Mouse (Mus musculus): ENCODE data around the gene Ttn.

Gene Ttn

DNA sequence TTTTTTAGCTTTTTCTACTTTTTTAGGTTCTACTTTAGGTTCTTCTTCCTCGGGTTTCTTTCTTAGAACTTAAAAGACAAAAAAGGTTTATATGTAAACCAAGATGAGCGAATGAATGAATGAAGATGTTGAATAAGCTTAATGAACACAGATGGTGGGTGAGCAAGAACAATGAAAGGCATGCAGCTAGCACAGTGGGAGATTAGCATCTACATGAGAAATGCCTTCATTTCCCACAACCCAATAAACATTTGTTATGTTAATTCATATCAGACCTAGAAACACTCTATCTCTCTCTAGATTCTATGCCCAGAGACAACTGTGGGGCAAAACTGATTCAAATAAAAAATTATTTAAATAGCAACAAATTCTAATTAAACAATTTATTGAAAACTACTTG, 164.6 kb downstream of the Ttn start:
- DNase-seq: no peak

DNA sequence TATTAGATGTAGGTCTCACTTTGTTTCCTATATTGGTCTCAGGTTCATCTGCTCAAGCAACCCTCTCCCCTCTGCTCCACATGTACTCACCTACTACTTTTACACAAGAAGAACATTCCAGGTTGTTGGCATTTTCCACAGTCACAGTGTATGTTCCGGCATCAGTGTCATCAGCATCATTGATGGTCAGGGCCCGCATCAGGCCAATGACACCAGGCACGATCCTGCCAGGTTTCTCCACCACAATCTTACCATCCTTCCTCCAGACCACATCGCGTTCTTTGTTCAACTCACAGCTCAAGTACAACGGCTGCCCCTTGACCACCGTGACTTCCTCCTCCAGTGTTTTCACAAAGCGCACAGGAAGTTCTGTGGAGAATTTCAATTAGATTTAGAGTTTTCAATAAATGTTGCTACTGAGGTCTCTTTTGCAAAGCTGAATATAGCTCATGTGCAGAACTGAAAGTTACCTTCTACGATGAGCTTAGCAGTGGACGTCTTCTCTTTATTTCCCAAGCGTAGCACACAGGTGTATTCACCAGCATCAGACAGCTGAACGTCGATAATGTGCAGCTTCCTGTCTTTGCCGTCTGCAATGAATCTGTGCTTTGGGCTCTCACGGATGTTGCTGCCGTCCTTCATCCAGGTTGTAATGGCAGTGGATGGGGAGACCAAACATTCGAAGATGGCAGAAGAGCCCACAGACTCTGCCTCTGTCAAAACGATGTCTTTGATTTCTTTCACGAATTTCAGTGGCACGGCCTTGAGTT, 168.1 kb downstream of the Ttn start:
- DNase-seq: no peak

DNA sequence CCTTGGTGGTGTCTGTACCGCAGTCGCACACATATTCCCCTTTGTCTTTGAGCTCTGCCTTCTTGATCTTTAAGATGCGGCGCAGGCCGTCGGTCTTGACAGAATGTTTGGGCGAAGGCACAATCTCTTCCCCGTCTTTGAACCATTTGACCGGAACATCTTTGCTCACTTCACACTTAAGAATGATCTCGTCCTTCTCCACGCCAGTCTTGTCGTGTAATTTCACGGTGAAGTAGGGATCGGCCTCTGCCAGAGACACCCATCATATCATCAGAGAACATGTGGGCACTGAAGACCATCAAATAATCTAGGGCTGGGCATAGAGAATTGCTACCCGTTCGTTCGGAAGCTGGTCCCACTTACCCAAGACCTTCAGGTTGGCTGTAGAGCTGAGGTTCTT, 171.2 kb downstream of the Ttn start:
- DNase-seq: no peak

DNA sequence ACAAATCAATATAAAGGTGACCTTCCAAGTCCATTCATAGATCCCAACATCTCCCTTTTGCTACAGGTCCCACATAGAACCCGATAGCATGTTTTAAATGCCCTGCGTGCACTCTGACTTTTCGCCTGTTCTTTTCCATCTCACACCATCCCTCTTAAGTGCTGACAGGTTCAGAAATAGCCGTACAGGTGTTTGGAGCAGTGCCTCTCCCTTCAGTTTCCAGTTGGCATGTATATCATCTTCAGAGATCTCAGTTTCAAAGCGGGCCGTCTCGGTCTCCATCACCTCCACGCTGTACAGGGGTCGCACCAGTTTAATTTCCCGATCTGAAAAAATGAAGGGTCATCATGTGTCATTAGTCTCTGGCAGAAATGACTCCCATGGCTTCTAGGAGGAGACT, 174.0 kb downstream of the Ttn start:
- no peak for DNase-seq

DNA sequence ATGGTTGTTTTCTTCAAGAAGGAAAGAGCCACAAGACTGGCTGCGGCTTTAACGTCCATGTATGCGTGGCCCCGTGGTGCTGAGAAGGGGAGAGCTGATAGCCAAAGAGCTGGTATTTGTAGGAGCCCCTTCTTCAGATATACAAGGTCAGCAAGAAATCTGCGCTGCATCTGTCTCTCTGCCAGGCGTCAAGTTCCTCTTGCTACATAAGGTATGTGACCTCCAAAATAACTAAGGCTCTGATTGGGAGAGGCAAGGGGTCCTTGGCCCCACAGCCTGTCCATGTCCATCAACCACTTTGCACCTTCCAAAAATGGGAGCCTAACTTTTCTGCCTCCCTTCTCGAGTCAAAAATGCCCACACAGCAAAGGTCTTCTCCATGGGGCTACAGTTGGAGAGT, 175.1 kb downstream of the Ttn start:
- no peak for DNase-seq

DNA sequence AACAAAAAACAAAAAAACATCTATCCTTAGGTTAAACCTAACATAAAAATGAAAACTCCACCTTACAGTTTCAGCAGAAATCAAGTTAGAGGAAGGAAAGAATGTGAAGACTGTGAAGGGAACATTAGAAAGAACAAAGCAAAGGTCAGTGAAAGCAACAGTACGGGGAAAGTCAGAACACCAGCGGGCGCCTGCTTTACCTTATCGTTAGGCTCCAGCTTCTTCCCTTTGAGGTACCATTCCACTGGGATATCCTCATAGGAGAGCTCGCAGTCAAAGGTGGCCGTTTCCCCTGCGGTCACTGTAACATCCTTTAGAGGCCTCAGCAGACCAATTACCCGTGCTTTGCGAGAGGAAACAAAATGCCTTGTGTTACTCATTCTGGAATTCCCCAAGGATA, 175.5 kb downstream of the Ttn start:
- DNase-seq: no peak

DNA sequence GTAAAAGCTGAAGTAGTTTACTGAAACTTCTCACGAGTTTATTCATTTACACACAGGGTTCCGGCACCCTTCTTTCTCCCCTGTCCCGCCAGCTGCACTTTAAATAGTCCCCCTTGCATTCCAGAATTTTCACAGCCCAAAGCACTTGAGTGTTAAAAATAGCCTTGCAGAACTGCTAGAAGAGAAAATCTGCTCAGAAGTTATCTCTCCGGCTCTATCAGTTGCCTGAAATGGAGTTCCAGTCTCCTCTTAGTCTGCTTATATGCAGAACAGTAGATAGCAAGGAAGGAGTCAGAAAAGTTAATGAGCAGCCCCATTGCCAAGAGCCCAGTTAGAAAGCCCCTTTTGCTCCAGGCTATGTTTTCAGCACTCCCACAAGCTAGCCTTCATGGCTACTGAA, 176.0 kb downstream of the Ttn start:
- no peak for DNase-seq

DNA sequence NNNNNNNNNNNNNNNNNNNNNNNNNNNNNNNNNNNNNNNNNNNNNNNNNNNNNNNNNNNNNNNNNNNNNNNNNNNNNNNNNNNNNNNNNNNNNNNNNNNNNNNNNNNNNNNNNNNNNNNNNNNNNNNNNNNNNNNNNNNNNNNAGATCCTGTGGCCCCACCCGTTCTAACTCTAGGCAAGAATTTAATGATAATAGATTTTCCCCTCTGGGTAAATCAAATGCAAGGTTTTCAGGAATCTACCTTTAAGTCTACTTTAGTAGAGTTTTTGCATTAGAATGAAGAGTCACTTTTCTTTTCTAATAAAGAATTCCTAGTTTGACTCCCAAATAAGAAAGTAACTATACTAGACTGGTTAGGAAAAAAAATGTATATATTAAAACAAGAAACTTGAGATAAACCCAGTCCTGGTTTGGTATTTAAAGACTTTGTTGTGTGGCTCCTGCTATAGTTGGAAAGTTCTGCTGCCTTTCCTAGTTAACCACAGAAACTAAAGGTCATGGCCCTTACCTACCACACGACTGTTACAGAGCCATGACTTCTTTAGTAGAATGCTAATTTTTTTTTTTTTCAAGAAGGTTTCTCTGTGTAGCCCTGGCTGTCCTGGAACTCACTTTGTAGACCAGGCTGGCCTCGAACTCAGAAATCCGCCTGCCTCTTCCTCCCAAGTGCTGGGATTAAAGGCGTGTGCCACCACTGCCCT, 177.0 kb downstream of the Ttn start:
- DNase-seq: no peak

DNA sequence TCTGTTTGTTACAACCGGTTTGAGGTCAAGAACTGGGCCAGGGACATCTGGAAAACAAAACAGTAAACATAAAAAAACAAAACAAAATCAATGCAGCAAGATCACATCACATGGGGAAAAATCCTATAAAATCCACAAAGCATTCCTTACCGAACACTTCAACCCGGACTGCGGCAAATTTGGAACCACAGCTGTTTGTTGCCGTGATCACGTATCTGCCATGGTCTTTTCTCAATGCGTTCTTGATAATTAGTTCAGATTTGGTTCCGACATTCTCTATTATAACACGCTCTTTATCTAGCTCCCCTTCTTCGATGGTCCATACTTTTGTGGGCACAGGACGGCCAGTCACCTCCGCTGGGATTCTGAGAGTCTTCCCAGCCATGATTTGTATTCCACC, 198.2 kb downstream of the Ttn start:
- DNase-seq: no peak

DNA sequence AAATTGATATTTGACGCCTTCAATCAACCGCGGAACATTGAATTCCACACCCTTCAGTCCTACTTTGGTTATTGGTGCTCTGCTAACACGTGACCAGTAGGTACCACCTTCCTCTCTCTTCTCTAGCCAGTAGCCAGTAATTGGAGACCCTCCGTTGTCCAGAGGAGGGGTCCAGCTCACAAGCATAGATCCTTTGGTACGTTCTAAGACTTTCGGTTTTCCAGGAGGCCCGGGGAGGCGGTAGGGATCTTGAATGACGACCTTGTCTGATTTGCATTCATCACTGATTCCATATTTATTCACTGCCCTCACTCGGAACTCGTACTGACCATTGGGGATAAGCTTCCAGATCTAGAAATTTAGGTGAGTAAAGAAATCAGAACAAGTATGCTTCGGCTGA, 201.6 kb downstream of the Ttn start:
- DNase-seq: no peak

DNA sequence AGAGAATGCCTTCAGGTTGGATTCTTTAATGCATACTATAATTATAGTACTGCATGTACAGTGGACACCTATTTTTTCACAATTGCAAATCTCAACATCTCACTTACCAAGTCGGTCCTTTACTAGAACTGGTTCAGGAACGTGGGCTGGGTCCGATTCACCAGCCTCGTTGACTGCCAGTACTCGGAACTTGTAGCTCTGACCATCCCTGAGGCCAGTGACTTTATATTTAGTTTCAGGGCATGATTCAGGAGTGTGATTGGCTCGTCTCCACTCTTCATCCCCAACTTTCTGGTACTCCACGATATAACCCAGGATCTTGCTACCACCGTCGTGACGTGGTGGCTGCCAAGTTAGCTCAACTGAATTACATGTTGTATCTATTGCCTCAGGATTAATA, 212.5 kb downstream of the Ttn start:
- DNase-seq: no peak

DNA sequence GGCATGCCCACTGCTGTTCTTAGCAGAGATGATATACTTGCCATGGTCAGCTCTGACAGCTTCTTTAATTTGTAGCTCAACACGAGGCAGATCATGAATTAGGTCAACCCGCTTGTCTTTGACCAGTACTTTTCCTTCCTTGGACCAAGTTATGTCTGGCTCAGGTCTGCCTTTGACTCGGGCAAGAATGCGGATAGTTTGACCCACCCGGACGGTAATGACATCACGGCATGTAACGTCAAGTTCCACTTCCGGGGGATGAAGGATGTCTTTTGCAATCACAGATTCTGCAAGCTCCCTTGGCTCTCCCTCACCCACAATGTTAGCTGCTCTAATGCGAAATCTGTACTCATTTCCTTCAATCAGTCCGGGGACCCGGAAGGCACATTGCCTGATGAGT, 215.1 kb downstream of the Ttn start:
- DNase-seq: no peak

DNA sequence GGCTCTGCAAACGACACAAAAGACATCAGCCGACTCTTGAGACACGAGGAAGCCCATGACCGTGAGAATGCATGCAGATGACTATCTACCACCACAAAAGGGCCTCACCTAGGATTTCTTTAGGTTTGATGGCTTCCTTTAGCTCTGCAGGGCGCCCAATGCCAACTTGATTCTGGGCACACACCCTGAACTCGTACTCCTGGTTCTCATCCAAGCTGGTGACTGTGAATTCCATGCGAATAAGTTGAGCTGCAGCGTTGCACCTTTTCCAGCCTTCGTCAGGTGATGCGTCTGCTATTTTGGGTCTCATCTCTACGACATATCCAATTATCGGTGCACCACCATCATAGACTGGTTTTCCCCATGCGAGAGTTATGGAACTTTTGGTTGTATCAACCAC, 217.8 kb downstream of the Ttn start:
- DNase-seq: no peak

DNA sequence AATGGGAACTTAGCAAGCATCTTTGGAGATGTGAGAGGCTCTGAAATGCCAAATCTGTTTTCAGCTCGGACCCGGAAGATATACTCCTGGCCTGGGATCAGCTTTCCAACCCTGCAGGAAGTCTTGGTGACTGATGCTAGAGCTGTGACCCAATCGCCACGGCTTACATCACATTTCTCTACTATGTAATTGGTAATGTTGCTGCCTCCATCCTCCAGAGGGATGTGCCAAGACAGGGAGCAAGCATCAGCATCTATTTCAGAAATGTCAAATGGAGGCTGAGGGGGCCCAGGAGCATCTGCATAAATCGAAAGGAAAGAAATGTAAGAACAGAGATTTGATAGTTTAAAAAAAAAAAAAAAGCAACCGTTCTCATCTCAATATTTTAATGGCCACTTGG, 220.2 kb downstream of the Ttn start:
- DNase-seq: no peak

DNA sequence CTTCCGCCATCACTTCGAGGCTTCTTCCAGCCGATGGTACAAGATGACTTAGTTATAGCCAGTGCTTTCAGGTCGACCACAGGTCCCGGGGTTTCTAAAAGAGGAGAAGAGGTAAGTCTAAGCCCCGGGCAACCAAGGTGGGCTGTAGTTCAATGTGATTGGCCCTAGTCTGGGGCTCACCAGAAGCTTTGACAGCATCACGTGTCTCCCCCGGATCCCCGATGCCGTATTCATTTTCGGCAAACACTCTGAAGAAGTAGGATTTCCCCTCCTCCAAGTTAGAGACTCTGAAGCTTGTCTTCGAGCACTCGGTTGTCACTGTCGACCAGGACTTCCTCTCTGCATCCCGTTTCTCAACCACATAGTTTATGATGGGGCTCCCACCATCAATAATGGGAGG, 225.9 kb downstream of the Ttn start:
- DNase-seq: no peak

DNA sequence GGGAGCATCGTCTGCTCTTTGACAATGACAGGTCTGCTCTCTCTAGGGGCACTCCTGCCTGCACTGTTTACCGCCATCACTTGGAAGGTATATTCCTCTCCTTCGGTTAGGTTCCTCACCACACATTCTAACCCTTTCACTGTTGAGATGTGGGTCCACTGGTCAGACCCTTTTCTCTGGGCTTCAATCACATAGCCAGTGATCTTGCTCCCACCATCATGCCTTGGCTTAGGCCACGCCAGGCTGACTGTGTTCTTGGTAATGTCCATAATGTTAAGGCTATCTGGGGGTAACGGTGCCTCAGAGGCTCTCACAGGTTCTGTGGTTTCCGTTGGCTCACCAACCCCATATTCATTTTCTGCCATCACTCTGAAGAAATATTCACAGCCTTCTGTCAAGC, 230.4 kb downstream of the Ttn start:
- DNase-seq: no peak

DNA sequence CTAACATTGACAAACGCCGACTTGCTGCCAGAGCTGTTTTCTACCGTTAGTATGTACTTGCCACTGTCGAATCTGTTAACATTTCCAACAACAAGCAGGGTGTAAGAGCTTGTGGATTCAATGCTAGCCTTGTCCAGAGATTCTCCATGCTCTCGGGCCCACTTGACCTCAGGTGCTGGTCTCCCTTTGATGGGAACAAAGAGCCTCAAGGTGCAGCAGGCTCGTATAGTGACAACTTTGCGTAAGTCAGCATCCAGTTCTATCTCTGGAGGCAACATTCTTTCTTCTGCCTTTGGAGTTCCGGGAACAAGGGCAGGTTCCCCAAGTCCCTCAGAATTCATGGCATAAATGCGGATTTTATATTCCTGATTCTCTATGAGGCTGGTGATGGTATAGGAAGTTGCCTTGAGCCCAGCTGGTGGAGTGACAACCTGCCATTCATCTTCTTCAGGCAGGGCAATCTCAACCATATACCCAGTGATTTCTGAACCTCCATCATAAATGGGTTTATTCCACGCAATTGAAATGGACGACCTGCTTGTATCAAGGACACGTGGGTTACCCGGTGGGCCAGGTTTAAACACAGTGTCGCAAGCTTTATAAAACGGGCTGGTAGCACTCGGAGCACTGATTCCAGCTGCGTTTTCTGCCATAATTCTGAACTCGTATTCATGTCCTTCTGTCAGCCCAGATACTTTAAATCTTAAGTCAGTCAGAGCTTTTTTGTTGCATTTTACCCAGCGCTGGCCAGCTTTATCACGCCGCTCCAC, 232.8 kb downstream of the Ttn start:
- DNase-seq: no peak

DNA sequence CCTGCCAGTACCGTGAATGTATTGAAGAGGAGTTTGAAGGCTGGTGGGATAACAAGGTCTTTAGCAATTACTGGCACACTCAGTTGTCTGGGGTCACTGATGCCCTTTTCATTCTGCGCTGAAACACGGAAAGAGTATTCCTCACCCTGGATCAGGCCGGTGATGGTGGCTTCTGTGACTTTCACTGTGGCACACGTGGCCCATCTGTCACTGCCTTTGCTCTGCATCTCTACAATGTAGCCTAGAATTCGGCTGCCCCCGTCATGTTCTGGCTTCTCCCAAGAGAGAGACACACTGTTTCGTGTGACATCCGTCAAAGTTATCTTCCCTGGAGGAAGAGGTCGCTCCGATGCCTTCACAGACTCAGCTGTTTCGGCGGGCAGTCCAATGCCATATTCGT, 233.7 kb downstream of the Ttn start:
- no peak for DNase-seq

DNA sequence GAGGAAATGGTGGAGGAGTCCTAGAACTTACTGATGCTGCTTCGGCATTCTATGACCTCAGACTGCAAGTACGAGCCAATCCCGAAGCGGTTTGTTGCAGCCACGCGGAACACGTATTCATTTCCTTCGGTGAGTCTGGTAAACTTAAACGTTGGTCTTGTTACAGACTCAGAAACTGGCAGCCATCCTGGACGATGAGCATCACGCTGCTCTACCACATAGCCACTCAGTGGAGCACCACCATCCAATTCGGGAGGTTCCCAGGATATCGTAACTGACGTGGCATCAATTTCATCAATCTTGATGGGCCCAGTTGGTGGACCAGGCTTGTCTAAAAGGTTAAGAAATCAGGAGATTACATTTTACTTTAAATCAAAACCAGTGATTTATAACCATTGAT, 262.7 kb downstream of the Ttn start:
- no peak for DNase-seq

DNA sequence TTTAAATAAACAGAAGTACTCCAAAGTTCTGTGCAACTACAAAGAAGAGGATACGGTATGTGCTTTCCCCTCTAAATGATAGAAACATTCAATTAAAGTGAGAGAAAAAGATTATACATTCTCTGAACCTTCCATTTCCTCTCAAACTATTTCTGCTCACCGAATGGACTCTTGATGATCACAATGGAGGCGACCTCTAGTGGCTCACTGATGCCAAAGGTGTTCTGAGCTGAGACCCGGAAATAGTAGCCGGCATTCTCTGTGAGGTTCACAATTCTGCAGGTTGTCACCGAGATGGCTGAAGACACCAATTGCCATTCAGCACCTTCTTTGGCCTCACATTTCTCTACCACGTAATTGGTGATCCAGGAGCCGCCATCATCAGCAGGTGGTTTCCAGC, 267.4 kb downstream of the Ttn start:
- no peak for DNase-seq

DNA sequence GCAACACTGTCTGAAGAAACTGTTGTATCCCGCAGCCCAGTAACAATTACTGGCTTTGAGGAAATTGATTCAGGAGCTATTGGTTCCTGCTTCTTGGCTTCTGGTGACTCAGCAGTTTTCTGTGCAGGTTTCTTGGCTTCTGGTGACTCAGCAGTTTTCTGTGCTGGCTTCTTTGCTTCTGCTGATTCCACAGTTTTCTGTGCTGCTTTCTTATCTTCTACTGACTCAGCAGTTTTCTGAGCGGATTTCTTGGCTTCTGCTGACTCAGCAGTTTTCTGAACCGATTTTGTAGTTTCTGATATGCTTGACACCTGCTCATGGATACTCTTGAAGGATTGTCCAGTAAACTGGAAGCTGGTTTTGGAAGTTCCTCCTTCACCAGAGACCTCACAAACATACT, 273.8 kb downstream of the Ttn start:
- no peak for DNase-seq

DNA sequence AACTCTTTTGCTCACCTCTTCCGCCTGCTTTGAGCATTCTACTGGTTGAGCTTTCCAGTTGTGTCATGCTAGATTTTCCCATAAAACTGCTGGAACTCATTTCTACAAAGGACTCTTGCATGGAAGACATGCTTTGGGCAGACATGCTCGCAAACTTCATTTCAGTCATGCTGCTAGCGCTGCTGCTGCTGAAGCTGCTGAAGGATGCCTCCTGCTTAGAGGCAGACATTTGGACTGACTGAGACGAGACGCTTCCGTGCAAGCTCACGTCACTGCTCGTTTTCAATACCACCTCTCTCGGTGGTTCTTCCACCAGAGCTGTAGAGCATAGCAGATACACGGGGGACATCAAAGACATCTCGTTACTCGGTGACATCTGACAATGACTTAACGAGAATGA, 276.7 kb downstream of the Ttn start:
- no peak for DNase-seq

DNA sequence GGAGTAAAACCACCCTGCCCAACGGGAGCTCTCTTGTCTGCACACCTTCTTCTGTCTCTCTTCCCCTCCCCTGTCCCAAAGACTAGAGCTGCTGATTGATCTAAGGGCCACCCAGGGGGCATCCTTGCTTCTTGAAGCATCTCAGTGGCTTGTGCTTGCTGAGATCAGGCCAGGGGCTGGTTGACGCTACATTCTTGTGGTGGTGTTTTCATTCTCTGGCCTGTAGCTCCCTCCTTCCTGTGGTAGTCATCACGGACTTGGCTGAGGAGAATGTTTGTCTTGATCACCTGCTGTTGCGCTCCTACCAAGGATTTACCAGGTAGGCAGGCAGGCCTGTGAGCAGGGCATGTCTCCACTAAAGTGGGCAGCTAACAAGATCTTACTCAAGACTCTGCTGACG, 279.6 kb downstream of the Ttn start:
- no peak for DNase-seq

DNA sequence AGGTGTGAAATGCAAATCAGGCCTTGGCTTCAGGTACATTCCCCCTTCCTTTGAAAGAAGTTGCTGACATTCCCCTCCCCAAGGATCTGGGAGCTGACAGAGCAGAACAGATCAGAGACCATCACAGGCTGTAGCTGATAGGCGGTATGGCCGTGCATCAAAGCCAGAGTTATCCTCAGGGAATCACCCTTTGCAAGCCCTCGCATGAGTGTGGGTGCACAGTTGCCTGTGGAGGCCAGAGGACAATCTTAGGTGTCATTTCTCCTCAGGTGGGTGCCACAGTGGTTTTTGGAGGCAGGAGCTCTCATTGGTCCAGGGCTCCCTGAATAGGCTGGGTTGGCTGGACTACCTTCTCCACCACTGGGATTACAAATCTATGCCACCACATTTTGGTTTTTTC, 280.2 kb downstream of the Ttn start:
- no peak for DNase-seq

All from right cerebral cortex, postnatal 4 days (tissue).